Mouse (Mus musculus) cortical plate, adult 2 months (tissue): ENCODE measurements around the gene L1cam.

Source experiments
- CTCF ChIP-seq: fragments of 200-500 bp; IDR thresholded peaks from 2 replicates; pipeline ENCODE4 v1.5.1; 2011; ENCODE audit warnings: mild to moderate bottlenecking, control low read depth, low read length; ENCODE audit not compliant: insufficient read depth; ENCODE audit errors: extremely low read depth
- POLR2A ChIP-seq: fragments of 200-500 bp; IDR thresholded peaks from 2 replicates; pipeline ENCODE4 v1.6.1; 2011; ENCODE audit warnings: mild to moderate bottlenecking, low read length, control low read depth; ENCODE audit not compliant: insufficient read depth; ENCODE audit errors: extremely low read depth

- TF ChIP-seq CTCF (no peak), POLR2A (no peak)
Observed at GRCm38 (mm10) chrX:73911156-73911555, 15.3 kb upstream of the L1cam start.
